Mouse (Mus musculus) heart, postnatal 0 days (tissue): ENCODE data around the gene Sec61a1. TPM values are rescaled to one million over a fixed set of nuclear protein-coding genes. Genes with fewer than 3 reads are reported as not detected.

Experiments
- ATAC-seq: fragments of 200-750 bp; cut with Nextera tagmentation; 2 replicates; pipeline ENCODE4 v1.8.0; 2017; ENCODE audit warnings: low read depth, moderate number of reproducible peaks, moderate library complexity; ENCODE audit not compliant: insufficient read depth
- DNase-seq: peaks from one replicate; pipeline ENCODE4 v3.0.0-alpha.2; 2016; ENCODE audit warnings: low spot score
- H3K27ac ChIP-seq: fragments of 300-500 bp; sonication (generic); 2 replicates; pipeline ENCODE4 v1.5.1; 2014; ENCODE audit warnings: low read depth, mild to moderate bottlenecking
- H3K27me3 ChIP-seq: fragments of 300-500 bp; sonication (generic); 2 replicates; pipeline ENCODE4 v1.6.1; 2014; ENCODE audit warnings: low read length, mixed read lengths; ENCODE audit not compliant: control insufficient read depth, insufficient read depth
- H3K36me3 ChIP-seq: fragments of 300-500 bp; sonication (generic); replicated peaks from 2 replicates; pipeline ENCODE4 v1.6.1; 2014; ENCODE audit warnings: low read length, mixed read lengths; ENCODE audit not compliant: control insufficient read depth, insufficient read depth
- H3K4me1 ChIP-seq: fragments of 300-500 bp; sonication (generic); 2 replicates; pipeline ENCODE4 v1.6.1; 2014; ENCODE audit warnings: antibody characterized with exemption; ENCODE audit not compliant: control insufficient read depth, insufficient read depth
- H3K4me2 ChIP-seq: fragments of 300-500 bp; sonication (generic); 2 replicates; pipeline ENCODE4 v1.6.1; 2014; ENCODE audit warnings: low read depth, mild to moderate bottlenecking, low read length, moderate library complexity
- H3K4me3 ChIP-seq: fragments of 300-500 bp; sonication (generic); 2 replicates; pipeline ENCODE4 v1.5.1; 2014; ENCODE audit warnings: low read depth, low read length
- H3K9ac ChIP-seq: fragments of 300-500 bp; sonication (generic); replicated peaks from 2 replicates; pipeline ENCODE4 v1.6.1; 2014; ENCODE audit warnings: low read depth, low read length, mixed read lengths
- H3K9me3 ChIP-seq: fragments of 300-500 bp; sonication (generic); replicated peaks from 2 replicates; pipeline ENCODE4 v1.6.1; 2016; ENCODE audit warnings: low read length; ENCODE audit not compliant: control insufficient read depth
- CTCF ChIP-seq: IDR thresholded peaks from 2 replicates; pipeline ENCODE4 v1.5.1; 2016; ENCODE audit warnings: antibody characterized with exemption, control low read depth, low read depth
- EP300 ChIP-seq: IDR thresholded peaks from 2 replicates; pipeline ENCODE4 v1.6.1; 2016; ENCODE audit warnings: antibody characterized with exemption, low read depth
- WGBS: fragments of 180-500 bp; shearing (Covaris S2); extraction: QIAGEN DNeasy Blood & Tissue Kit; methylation state at CpG from one replicate; pipeline ENCODE4 v1.1.7; 2014; 5-methylcytosine and 5-hydroxymethylcytosine counted together
- polyA plus RNA-seq: library from polyadenylated mRNA; unstranded; fragments of >200 nt; fragmentation: Nextera tagmentation; extraction: Ambion mirVana; gene quantifications from 2 replicates; pipeline ENCODE4 v1.2.1, GENCODE M21; 2015
- total RNA-seq: library from RNA; depleted of rRNA; stranded (reverse); fragments of >200 nt; gene quantifications from 2 replicates; pipeline ENCODE4 v1.2.3, GENCODE M21; 2014; ENCODE audit warnings: low replicate concordance

Sec61a1 gene
- total and polyA plus RNA-seq, 2 experiments from 2014 or later: 85.9 to 131 TPM

DNA sequence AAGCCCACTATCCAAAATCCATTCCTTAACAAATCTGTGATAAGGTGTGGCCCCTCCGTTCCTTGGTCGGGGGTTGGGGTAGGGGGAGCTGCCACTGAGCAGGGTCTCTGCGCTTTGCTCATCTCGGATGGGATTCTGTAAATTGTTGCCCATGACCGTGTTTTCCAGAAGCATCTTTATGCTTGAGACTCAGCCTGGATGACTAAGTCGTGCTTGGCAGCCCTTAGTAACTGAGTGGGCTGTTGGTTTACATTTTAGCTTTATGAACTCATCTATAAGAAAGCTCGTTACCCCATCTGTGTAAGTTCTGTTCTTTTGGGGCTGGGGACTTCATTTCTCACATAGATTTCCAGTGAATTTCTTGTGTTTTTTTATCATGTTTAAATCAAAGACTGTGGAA, 29.7 kb downstream of the Sec61a1 start:
- Histone ChIP-seq H3K36me3 (peaks cover 44% of the 10 kb centered on the region), H3K27me3 (no peaks in the 10 kb centered on the region), H3K9ac (no peak overlapping the region), H3K4me1 (no peaks in the 10 kb centered on the region), H3K4me3 (no peak overlapping the region), H3K27ac (no peak overlapping the region), H3K4me2 (no peak overlapping the region), H3K9me3 (no peaks in the 10 kb centered on the region)
- TF ChIP-seq CTCF (no peak), EP300 (no peak)
- ATAC-seq (no peak), DNase-seq (no peak)
- WGBS: 85% methylated on average over 7 of the region's 7 CpGs

DNA sequence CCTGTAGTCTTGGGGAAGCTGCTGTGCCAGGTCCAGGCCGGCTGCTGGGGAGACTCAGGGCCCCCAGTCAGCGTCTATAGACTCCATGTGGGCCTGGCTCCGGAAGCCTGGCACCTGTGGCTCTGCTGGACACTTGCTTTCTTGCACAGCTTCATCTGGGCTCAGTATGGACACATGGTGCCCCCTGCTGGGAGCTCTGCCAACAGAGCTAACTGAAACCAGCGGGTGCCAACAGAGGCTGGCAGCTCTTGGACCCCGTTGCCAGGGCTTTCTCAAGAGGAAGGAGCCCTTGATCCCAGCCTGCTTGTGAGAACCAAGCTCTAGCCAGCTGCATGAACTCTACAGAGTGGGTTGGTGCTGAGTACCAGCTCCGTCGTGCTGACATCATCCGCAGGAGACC, 31.8 kb downstream of the Sec61a1 start:
- peaks cover 46% of the 10 kb centered on the region for H3K36me3 ChIP-seq
- ATAC-seq (peak; percentile 49; the same call in 1 of the 2 replicates), DNase-seq (peak; percentile 30)

DNA sequence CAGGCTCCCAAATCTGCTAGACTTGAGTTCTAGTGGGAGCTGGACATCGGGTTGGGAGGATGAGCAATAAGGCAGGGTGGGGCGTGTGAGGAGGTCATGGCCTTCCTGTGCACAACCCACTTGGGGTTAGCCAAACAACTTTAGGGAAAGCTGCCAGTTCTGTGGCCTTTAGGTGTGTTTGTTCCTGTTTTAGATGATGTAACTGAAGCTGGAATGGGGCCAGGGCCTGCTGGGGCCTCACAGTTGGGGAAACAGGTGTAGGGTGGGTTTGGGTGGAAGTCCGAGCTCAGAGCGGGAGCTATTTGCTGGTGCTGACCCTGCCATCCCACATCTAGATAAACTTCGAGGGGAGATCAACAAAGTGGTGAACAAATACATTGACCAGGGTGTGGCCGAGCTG, 33.3 kb downstream of the Sec61a1 start:
- Histone ChIP-seq H3K9me3 (no peaks in the 10 kb centered on the region), H3K4me3 (no peak overlapping the region), H3K9ac (no peak overlapping the region), H3K27me3 (no peaks in the 10 kb centered on the region), H3K36me3 (peaks cover 48% of the 10 kb centered on the region), H3K27ac (no peak overlapping the region), H3K4me1 (peaks cover 11% of the 10 kb centered on the region; the same call in 1 of the 2 replicates), H3K4me2 (no peak overlapping the region)
- no peak for ATAC-seq
- DNase-seq: no peak
- TF ChIP-seq EP300: no peak
- no peak for TF ChIP-seq CTCF
- WGBS: 77% methylated on average over 6 of the region's 6 CpGs

More for the DNA sequence above, 31.8 kb downstream of the Sec61a1 start:
- 70% methylated on average over 8 of the region's 8 CpGs for WGBS
- Histone ChIP-seq H3K4me3 (no peak overlapping the region), H3K4me2 (no peak overlapping the region), H3K27me3 (no peaks in the 10 kb centered on the region), H3K9me3 (no peaks in the 10 kb centered on the region), H3K27ac (no peak overlapping the region), H3K4me1 (peaks cover 11% of the 10 kb centered on the region; the same call in 1 of the 2 replicates), H3K9ac (no peak overlapping the region)
- no peak for TF ChIP-seq EP300
- peak; percentile 50 for TF ChIP-seq CTCF

DNA sequence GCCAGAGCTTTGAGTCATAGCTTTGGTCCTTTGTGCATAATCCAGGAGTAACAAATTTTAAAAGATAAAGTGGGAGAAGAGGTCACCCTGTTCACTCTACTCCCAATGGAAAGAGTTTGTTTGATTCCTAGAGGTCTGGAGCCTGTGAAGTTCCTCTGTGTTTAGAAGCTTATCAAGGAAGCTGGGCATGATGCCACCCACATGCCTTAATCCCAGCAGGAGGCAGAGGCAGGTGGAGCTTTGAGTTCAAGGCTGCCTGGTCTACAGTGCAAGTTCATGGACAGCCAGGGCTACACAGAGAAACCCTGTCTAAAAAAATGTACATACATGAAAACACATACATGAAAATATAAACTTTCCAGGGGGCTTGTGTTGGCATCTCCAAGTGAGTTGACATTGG, 34.8 kb downstream of the Sec61a1 start:
- TF ChIP-seq CTCF (no peak), EP300 (no peak)
- Histone ChIP-seq H3K4me3 (no peak overlapping the region), H3K9me3 (no peaks in the 10 kb centered on the region), H3K36me3 (peaks cover 57% of the 10 kb centered on the region), H3K9ac (no peak overlapping the region), H3K4me2 (no peak overlapping the region), H3K27me3 (no peaks in the 10 kb centered on the region), H3K4me1 (peaks cover 11% of the 10 kb centered on the region; the same call in 1 of the 2 replicates), H3K27ac (no peak overlapping the region)
- ATAC-seq (no peak), DNase-seq (no peak)

DNA sequence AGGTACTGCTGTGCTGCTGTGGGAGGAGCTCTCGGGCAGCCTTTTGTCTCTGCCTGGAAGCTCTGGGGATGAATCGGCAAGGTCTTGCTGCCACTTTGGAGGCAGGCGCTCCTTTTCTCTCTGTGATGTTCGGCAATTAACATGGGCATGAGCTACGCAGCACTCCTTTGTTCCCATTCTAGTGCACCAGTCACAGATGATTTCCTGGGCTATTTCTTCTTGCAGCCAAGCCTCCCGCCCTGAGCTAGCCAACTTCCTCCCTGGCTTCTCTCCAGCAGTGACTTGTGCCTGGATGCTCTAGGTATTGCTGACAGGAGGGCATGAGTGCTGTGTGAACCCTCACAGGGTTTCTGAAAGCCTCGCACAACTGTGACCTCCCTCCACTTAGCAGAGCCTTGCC, 35.6 kb downstream of the Sec61a1 start:
- peaks cover 11% of the 10 kb centered on the region; the same call in 1 of the 2 replicates for H3K4me1 ChIP-seq
- peaks cover 62% of the 10 kb centered on the region for H3K36me3 ChIP-seq
- no peaks in the 10 kb centered on the region for H3K9me3 ChIP-seq
- no peak overlapping the region for H3K4me3 ChIP-seq
- WGBS: 35% methylated on average over 7 of the region's 7 CpGs
- no peaks in the 10 kb centered on the region for H3K27me3 ChIP-seq
- ATAC-seq (peak; percentile 52), DNase-seq (peak; percentile 44)
- TF ChIP-seq CTCF (no peak), EP300 (no peak)
- no peak overlapping the region for H3K9ac ChIP-seq
- H3K27ac ChIP-seq: no peak overlapping the region
- H3K4me2 ChIP-seq: no peak overlapping the region

DNA sequence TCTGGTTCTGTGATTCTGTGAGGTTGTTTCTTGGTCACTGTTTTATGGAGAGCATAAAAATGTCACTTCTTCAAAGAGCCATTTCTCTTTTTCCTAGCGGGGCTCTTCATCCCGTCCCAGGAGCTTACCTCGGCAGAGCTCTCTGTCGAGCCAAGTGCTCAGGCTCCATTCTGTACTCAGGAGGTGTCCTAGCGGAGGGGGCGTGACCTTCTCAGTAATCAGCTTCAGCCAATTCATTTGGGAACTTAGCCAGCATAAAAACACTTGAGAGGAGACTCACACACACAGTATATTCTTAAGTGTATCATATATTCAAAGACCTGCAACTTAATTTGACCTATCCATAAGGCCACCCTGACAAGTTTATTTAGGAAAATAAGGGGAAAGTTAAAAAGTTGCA, 38.3 kb downstream of the Sec61a1 start:
- WGBS: 46% methylated on average over 6 of the region's 6 CpGs
- no peaks in the 10 kb centered on the region for H3K27me3 ChIP-seq

More for the DNA sequence above, 38.3 kb downstream of the Sec61a1 start:
- ATAC-seq: no peak
- Histone ChIP-seq H3K36me3 (peaks cover 63% of the 10 kb centered on the region), H3K9me3 (no peaks in the 10 kb centered on the region), H3K27ac (no peak overlapping the region), H3K9ac (no peak overlapping the region), H3K4me2 (no peak overlapping the region), H3K4me1 (peaks cover 11% of the 10 kb centered on the region; the same call in 1 of the 2 replicates), H3K4me3 (no peak overlapping the region)
- no peak for TF ChIP-seq EP300
- TF ChIP-seq CTCF: no peak
- DNase-seq: no peak
